Mouse (Mus musculus): ENCODE data around the gene Ubtd2. TPM values are rescaled to one million over a fixed set of nuclear protein-coding genes. Genes with fewer than 3 reads are reported as not detected.

Gene Ubtd2
- polyA plus RNA-seq, 1 experiment from 2014 or later: 91.4 TPM

DNA sequence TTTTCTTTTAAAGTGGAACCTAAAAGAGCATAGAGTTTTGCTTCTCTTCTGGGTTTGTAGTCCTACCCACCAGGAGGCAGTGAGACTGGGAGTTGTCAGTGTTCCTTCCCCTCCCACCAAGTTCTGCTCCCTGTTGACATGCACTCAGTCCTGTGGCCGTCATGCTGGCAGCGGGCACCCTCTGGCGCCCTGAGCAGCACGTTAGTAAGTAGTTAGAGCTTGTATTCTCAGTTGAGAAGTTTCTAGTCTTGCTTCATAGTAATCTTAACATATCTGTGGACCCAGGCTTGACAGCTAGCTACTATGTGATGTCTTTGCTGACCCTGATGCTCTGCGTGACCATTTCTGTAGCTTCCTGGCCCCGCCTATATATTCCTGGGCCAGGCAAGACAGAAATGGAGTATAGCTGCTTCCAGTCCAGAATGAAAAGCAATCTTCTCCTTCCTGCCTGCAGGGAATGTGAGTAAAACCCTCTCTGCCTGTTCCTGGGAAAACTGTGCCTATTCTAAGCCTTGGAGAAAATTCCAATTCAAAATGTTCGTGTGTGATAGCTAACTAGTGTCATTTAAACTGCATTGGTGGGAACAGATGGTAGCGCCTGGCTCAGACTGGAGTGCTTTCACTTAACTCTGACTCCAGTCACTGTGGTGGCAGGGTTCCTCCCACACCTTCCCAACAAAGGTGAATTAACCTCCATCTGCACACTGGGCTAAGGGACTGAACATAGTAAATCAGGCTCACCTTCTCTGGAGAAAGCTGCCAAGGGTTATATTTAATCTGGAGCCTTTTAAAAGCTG, 61.9 kb downstream of the Ubtd2 start:
- Histone ChIP-seq H3K4me1 (ENCODE audit: control insufficient read depth, insufficient read depth, low read length) (no peaks in the 10 kb centered on the region), H3K4me2 (ENCODE audit: low read depth, severe bottlenecking) (no peak overlapping the region), H3K9ac (ENCODE audit: low read length) (no peak overlapping the region), H3K27ac (replicated peaks; ENCODE audit: low read depth, low read length) (no peak overlapping the region), H3K4me3 (ENCODE audit: low read depth, low read length) (no peak overlapping the region), H3K9me3 (ENCODE audit: control insufficient read depth, low read length) (no peaks in the 10 kb centered on the region), H3K27me3 (ENCODE audit: control insufficient read depth, insufficient read depth, low read length) (no peaks in the 10 kb centered on the region), H3K36me3 (ENCODE audit: control insufficient read depth, insufficient read depth, low read length) (no peaks in the 10 kb centered on the region)
- DNase-seq (ENCODE audit: low spot score): no peak
- ATAC-seq (ENCODE audit: insufficient number of reproducible peaks, low FRiP score, low TSS enrichment, low read depth): no peak
- WGBS: 89% methylated on average over 8 of the region's 8 CpGs

DNA sequence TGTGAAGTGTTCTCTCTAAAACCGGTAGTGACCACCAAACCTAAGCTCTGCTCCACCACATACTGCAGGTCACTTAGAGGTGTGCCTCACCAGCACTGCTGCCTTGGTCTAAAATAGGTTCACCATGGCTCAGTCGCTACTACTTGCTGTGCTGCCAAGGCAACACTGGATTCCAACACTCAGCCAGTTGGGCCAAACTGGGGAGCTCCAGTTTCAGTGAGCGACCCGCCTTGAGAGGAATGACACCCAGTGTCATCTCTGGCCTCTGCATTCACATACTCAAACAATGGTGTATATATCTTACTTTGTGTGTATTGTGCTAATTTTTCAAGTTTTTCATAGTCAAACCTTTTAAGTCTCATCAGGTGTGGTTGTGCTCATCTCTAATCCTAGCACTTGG, 63.6 kb downstream of the Ubtd2 start:
- no peaks in the 10 kb centered on the region for H3K36me3 ChIP-seq (ENCODE audit: control insufficient read depth, insufficient read depth, low read length)
- 91% methylated on average over 4 of the region's 4 CpGs for WGBS
- ATAC-seq (ENCODE audit: insufficient number of reproducible peaks, low FRiP score, low TSS enrichment, low read depth): no peak

DNA sequence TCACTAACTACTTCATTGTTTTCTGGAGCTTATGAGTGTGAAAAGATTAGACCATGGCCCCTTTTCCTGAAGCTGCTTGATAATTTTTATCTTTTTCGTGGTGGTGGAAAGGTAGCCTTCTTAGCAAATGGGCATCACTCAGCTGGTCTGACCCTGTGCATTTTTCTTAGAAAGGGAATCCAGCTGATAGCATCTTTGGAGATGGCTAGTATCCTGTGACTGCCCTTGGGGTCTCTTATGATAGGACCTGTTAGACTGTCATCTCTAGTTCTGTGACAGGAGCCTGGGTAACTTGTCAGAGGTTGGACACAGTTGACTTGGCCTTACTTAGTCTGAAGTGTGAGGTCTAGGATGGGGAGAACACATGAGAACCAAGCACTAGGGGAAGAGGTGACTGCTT, 64.2 kb downstream of the Ubtd2 start:
- no peaks in the 10 kb centered on the region for H3K27me3 ChIP-seq (ENCODE audit: control insufficient read depth, insufficient read depth, low read length)
- WGBS: 89% methylated on average over 1 of the region's 1 CpGs
- no peak overlapping the region for H3K27ac ChIP-seq (replicated peaks; ENCODE audit: low read depth, low read length)
- H3K4me1 ChIP-seq (ENCODE audit: control insufficient read depth, insufficient read depth, low read length): no peaks in the 10 kb centered on the region
- H3K9me3 ChIP-seq (ENCODE audit: control insufficient read depth, low read length): no peaks in the 10 kb centered on the region
- DNase-seq (ENCODE audit: low spot score) (no peak), ATAC-seq (ENCODE audit: insufficient number of reproducible peaks, low FRiP score, low TSS enrichment, low read depth) (no peak)
- no peaks in the 10 kb centered on the region for H3K36me3 ChIP-seq (ENCODE audit: control insufficient read depth, insufficient read depth, low read length)
- H3K4me3 ChIP-seq (ENCODE audit: low read depth, low read length): no peak overlapping the region
- no peak overlapping the region for H3K4me2 ChIP-seq (ENCODE audit: low read depth, severe bottlenecking)
- H3K9ac ChIP-seq (ENCODE audit: low read length): no peak overlapping the region

More for the DNA sequence above, 63.6 kb downstream of the Ubtd2 start:
- H3K9me3 ChIP-seq (ENCODE audit: control insufficient read depth, low read length): no peaks in the 10 kb centered on the region
- H3K27me3 ChIP-seq (ENCODE audit: control insufficient read depth, insufficient read depth, low read length): no peaks in the 10 kb centered on the region
- H3K27ac ChIP-seq (replicated peaks; ENCODE audit: low read depth, low read length): no peak overlapping the region
- no peak overlapping the region for H3K4me2 ChIP-seq (ENCODE audit: low read depth, severe bottlenecking)
- no peak for DNase-seq (ENCODE audit: low spot score)
- H3K4me1 ChIP-seq (ENCODE audit: control insufficient read depth, insufficient read depth, low read length): no peaks in the 10 kb centered on the region
- H3K9ac ChIP-seq (ENCODE audit: low read length): no peak overlapping the region
- no peak overlapping the region for H3K4me3 ChIP-seq (ENCODE audit: low read depth, low read length)

DNA sequence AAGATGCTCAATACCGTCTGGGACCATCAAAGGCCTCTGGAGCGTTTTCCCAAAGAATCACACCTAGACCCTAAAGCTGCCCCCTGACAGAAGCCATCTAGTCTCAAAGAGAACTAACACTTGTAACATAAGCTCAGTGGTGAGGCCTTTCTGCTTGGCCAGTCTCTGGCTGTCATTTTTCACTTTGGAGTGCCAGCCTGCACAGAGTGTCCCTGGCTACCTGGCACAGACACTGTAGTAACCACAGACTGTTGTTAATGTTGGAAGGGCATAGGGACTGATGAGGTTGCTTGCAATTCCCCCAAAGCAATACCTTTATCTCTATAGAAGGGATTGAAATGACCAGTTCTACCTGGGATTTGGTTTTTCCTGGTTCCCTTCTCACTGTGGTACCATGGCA, 66.1 kb downstream of the Ubtd2 start:
- DNase-seq (ENCODE audit: low spot score): no peak
- Histone ChIP-seq H3K36me3 (ENCODE audit: control insufficient read depth, insufficient read depth, low read length) (no peaks in the 10 kb centered on the region), H3K27me3 (ENCODE audit: control insufficient read depth, insufficient read depth, low read length) (no peaks in the 10 kb centered on the region), H3K9me3 (ENCODE audit: control insufficient read depth, low read length) (no peaks in the 10 kb centered on the region), H3K4me3 (ENCODE audit: low read depth, low read length) (no peak overlapping the region), H3K4me1 (ENCODE audit: control insufficient read depth, insufficient read depth, low read length) (no peaks in the 10 kb centered on the region), H3K9ac (ENCODE audit: low read length) (no peak overlapping the region), H3K27ac (replicated peaks; ENCODE audit: low read depth, low read length) (no peak overlapping the region), H3K4me2 (ENCODE audit: low read depth, severe bottlenecking) (no peak overlapping the region)
- no peak for ATAC-seq (ENCODE audit: insufficient number of reproducible peaks, low FRiP score, low TSS enrichment, low read depth)
- 63% methylated on average over 2 of the region's 2 CpGs for WGBS

DNA sequence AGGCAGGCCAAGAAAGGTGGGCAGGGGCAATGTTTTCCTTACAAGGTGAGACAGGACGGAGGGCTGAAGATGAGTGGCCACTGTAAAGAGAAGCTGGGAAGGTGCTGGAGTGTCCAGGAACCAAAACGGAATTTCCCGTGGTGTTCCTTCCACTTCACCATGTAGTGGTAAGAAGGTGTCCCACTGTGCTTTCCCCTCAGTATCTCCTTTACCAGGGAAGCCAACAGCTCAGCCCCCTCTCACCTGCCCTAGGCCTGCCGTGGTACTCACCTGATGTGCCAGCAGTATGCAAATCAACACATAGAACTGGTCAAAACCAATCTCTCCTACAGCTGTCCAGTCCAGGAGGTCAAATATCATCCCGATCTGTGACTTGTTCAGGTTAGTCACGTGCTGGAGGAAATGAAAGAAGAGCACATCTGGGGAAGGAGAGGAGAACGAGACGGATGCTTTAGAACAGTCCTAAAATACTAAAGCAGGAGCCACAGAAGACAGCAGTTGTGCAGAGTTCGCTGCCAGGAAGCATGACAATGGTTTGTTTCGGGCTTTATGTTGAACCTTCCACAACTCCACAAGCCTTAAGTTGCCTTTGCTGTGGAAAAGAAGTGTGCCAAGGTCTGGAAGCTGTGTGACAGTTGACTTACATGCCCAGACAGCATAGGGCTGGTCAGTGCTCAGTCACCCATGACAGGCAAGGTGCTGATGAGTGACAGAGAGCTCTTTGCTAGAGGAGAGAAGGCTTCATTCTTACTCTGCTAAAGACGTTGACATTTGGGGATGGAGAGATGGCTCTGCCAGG, 69.2 kb downstream of the Ubtd2 start:
- H3K27ac ChIP-seq (replicated peaks; ENCODE audit: low read depth, low read length): no peak overlapping the region
- no peak overlapping the region for H3K4me2 ChIP-seq (ENCODE audit: low read depth, severe bottlenecking)
- DNase-seq (ENCODE audit: low spot score) (no peak), ATAC-seq (ENCODE audit: insufficient number of reproducible peaks, low FRiP score, low TSS enrichment, low read depth) (no peak)
- no peaks in the 10 kb centered on the region for H3K9me3 ChIP-seq (ENCODE audit: control insufficient read depth, low read length)
- H3K4me1 ChIP-seq (ENCODE audit: control insufficient read depth, insufficient read depth, low read length): no peaks in the 10 kb centered on the region
- 85% methylated on average over 11 of the region's 11 CpGs for WGBS
- no peaks in the 10 kb centered on the region for H3K36me3 ChIP-seq (ENCODE audit: control insufficient read depth, insufficient read depth, low read length)
- H3K27me3 ChIP-seq (ENCODE audit: control insufficient read depth, insufficient read depth, low read length): no peaks in the 10 kb centered on the region
- no peak overlapping the region for H3K9ac ChIP-seq (ENCODE audit: low read length)
- H3K4me3 ChIP-seq (ENCODE audit: low read depth, low read length): no peak overlapping the region

DNA sequence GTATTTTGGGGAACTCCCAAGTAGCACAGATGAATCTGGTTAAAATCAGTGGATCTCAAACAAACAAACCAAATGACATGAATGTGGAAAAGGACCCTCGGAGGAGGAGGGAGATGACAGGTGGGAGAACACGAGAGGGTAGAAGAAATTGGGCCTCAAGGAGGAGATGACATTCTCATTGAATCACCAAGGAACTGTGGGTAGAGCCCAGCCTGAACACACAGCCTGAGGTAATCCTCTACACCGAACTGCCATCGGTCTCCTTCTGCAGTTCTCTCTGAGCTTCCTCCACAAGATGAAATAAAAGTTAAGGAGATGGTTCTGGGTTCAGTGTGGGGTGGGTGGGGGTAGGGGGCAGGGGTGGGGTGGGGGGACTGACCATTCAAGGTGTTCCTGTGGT, 71.8 kb downstream of the Ubtd2 start:
- ATAC-seq (ENCODE audit: insufficient number of reproducible peaks, low FRiP score, low TSS enrichment, low read depth) (no peak), DNase-seq (ENCODE audit: low spot score) (no peak)
- Histone ChIP-seq H3K4me3 (ENCODE audit: low read depth, low read length) (no peak overlapping the region), H3K4me1 (ENCODE audit: control insufficient read depth, insufficient read depth, low read length) (no peaks in the 10 kb centered on the region), H3K27me3 (ENCODE audit: control insufficient read depth, insufficient read depth, low read length) (no peaks in the 10 kb centered on the region), H3K36me3 (ENCODE audit: control insufficient read depth, insufficient read depth, low read length) (no peaks in the 10 kb centered on the region), H3K27ac (replicated peaks; ENCODE audit: low read depth, low read length) (no peak overlapping the region), H3K9ac (ENCODE audit: low read length) (no peak overlapping the region), H3K9me3 (ENCODE audit: control insufficient read depth, low read length) (no peaks in the 10 kb centered on the region), H3K4me2 (ENCODE audit: low read depth, severe bottlenecking) (no peak overlapping the region)
- 85% methylated on average over 4 of the region's 4 CpGs for WGBS

DNA sequence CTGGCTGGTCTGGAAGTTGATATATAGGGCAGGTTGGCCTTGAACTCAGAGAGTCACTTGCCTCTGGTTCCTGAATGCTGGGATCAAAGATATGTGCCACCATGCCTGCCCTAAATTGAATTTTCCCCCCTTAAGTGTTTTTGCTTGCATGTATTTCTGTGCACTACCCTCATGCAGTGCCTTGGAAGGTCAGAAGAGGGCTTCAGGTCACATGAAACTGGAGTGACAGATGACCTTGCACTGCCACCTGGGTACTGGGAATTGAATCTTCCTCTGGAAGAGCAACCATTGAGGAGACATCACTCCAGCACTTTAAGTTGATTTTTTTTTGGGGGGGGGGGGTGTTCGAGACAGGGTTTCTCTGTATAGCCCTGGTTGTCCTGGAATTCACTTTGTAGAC, 75.0 kb downstream of the Ubtd2 start:
- Histone ChIP-seq H3K36me3 (ENCODE audit: control insufficient read depth, insufficient read depth, low read length) (no peaks in the 10 kb centered on the region), H3K9ac (ENCODE audit: low read length) (no peak overlapping the region), H3K27me3 (ENCODE audit: control insufficient read depth, insufficient read depth, low read length) (peaks cover 5% of the 10 kb centered on the region; the same call in 1 of the 2 replicates), H3K4me1 (ENCODE audit: control insufficient read depth, insufficient read depth, low read length) (0 out of 2 replicates have a peak, but pooled peaks cover 7% of the 10 kb centered on the region), H3K9me3 (ENCODE audit: control insufficient read depth, low read length) (no peaks in the 10 kb centered on the region), H3K4me2 (ENCODE audit: low read depth, severe bottlenecking) (no peak overlapping the region), H3K4me3 (ENCODE audit: low read depth, low read length) (no peak overlapping the region), H3K27ac (replicated peaks; ENCODE audit: low read depth, low read length) (no peak overlapping the region)
- no peak for DNase-seq (ENCODE audit: low spot score)
- no peak for ATAC-seq (ENCODE audit: insufficient number of reproducible peaks, low FRiP score, low TSS enrichment, low read depth)
- WGBS: 100% methylated on average over 1 of the region's 1 CpGs

DNA sequence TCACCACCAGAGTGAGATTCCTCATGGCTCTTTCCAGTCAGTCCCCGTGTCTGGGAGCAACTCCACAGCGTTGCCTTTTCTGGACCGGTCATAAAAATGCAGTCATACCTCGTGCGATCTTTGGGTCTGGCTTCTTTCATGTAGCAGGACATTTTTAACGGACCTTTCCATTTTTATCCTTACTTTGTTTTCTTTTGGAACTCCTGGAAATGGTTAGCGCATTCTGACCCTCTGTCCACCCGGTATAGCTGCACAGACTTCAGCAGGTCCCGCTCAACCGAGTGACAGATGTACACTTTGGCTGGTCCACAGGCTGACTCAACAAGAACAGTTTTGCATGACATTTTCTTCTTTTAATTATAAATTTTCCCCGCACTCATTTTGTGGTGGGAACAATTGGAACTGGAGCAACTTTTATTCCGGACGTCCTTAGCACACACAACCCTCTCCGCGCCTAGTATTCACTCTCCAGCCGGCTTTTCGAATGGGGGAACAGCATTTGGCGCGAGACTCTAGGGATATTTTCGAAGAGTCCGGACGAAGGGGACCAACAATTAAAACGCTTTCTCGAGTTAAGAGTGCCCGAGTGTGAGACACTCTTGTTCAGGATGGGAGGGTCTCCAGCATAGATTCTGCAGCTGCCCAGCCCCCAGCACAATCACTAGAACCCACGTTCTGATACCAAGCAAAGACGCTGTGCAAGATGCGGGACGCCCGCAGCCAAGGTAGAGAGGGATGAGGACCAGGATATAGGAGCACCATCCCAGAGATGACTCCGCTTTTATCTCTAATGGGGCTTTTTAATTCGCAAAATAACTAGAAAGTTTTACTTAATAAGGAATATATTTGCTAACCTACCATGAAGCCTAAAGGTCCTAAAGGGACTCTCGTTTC, 76.9 kb downstream of the Ubtd2 start, which contains the start of gene Efcab9:
Gene Efcab9, minus strand, starts transcription at position 211 of the 894 bp plus-strand sequence.
- H3K27me3 ChIP-seq (ENCODE audit: control insufficient read depth, insufficient read depth, low read length): peaks cover 5% of the 10 kb centered on the region; the same call in 1 of the 2 replicates
- DNase-seq (ENCODE audit: low spot score) (peak; percentile 40), ATAC-seq (ENCODE audit: insufficient number of reproducible peaks, low FRiP score, low TSS enrichment, low read depth) (no peak)
- H3K36me3 ChIP-seq (ENCODE audit: control insufficient read depth, insufficient read depth, low read length): no peaks in the 10 kb centered on the region
- WGBS: 7% methylated on average over 33 of the region's 33 CpGs
- H3K9ac ChIP-seq (ENCODE audit: low read length): peak within 1 kb of the TSS; percentile 56
- H3K9me3 ChIP-seq (ENCODE audit: control insufficient read depth, low read length): no peaks in the 10 kb centered on the region
- H3K4me3 ChIP-seq (ENCODE audit: low read depth, low read length): peak within 1 kb of the TSS; percentile 67
- no peak within 1 kb of the TSS for H3K27ac ChIP-seq (replicated peaks; ENCODE audit: low read depth, low read length)
- H3K4me2 ChIP-seq (ENCODE audit: low read depth, severe bottlenecking): peak within 1 kb of the TSS; percentile 93
- 0 out of 2 replicates have a peak, but pooled peaks cover 7% of the 10 kb centered on the region for H3K4me1 ChIP-seq (ENCODE audit: control insufficient read depth, insufficient read depth, low read length)
